Mouse (Mus musculus) ES-Bruce4 (cell line): ENCODE measurements around the gene Six2. TPM values are rescaled to one million over a fixed set of nuclear protein-coding genes. Genes with fewer than 3 reads are reported as not detected.

Source experiments
- H3K27ac ChIP-seq: 2 replicates; pipeline ENCODE4 v1.5.1; 2012; ENCODE audit warnings: low read length, inconsistent platforms; ENCODE audit not compliant: insufficient read depth
- H3K27me3 ChIP-seq: 2 replicates; pipeline ENCODE4 v1.6.1; 2012; ENCODE audit warnings: mild to moderate bottlenecking, low read length, inconsistent platforms; ENCODE audit not compliant: control insufficient read depth, poor library complexity, insufficient read depth, severe bottlenecking
- H3K36me3 ChIP-seq: 2 replicates; pipeline ENCODE4 v1.6.1; 2012; ENCODE audit warnings: inconsistent platforms, mild to moderate bottlenecking, low read length, moderate library complexity; ENCODE audit not compliant: control insufficient read depth, poor library complexity, insufficient read depth, severe bottlenecking
- H3K4me1 ChIP-seq: one replicate; pipeline ENCODE4 v1.8.1; 2011; ENCODE audit warnings: low read length; ENCODE audit not compliant: control insufficient read depth, insufficient read depth
- H3K4me3 ChIP-seq: 2 replicates; pipeline ENCODE4 v1.5.1; 2011; ENCODE audit warnings: low read depth, mild to moderate bottlenecking, low read length
- H3K9ac ChIP-seq: 2 replicates; pipeline ENCODE4 v1.6.1; 2012; ENCODE audit warnings: low read depth, mild to moderate bottlenecking, inconsistent platforms; ENCODE audit not compliant: poor library complexity, severe bottlenecking
- H3K9me3 ChIP-seq: replicated peaks from 2 replicates; pipeline ENCODE4 v1.6.1; 2012; ENCODE audit warnings: mild to moderate bottlenecking, low read length, inconsistent platforms; ENCODE audit not compliant: control insufficient read depth, poor library complexity, insufficient read depth, severe bottlenecking
- CTCF ChIP-seq: IDR thresholded peaks from one replicate; pipeline ENCODE4 v1.8.1; 2011; ENCODE audit warnings: low read depth, low read length
- EP300 ChIP-seq: IDR thresholded peaks from 2 replicates; pipeline ENCODE4 v1.6.1; 2011; ENCODE audit warnings: low read depth, low read length; ENCODE audit not compliant: insufficient read depth
- POLR2A ChIP-seq: IDR thresholded peaks from one replicate; pipeline ENCODE4 v1.8.1; 2011; ENCODE audit warnings: low read length; ENCODE audit not compliant: insufficient read depth
- polyA plus RNA-seq: library from polyadenylated mRNA; stranded (reverse); fragments of >200 nt; gene quantifications from 2 replicates; pipeline ENCODE4 v1.2.4, GENCODE M21; 2011; ENCODE audit warnings: low read depth; ENCODE audit not compliant: missing spikeins, insufficient read depth, insufficient read length

Gene Six2
- polyA plus RNA-seq, 1 experiment, result 0.46 TPM

- H3K9me3 ChIP-seq, result no peaks in the 10 kb centered on the region
- H3K4me1 ChIP-seq, result no peaks in the 10 kb centered on the region
- H3K36me3 ChIP-seq, result no peaks in the 10 kb centered on the region
- no peak overlapping the region for H3K27ac ChIP-seq
- TF ChIP-seq CTCF (no peak), POLR2A (no peak), EP300 (no peak)
- no peak overlapping the region for H3K9ac ChIP-seq
- H3K4me3 ChIP-seq, result no peak overlapping the region
- H3K27me3 ChIP-seq, result peaks cover 21% of the 10 kb centered on the region
These were observed 4.5 kb upstream of the Six2 start for GRCm38 (mm10) chr17:85692594-85692993.

DNA sequence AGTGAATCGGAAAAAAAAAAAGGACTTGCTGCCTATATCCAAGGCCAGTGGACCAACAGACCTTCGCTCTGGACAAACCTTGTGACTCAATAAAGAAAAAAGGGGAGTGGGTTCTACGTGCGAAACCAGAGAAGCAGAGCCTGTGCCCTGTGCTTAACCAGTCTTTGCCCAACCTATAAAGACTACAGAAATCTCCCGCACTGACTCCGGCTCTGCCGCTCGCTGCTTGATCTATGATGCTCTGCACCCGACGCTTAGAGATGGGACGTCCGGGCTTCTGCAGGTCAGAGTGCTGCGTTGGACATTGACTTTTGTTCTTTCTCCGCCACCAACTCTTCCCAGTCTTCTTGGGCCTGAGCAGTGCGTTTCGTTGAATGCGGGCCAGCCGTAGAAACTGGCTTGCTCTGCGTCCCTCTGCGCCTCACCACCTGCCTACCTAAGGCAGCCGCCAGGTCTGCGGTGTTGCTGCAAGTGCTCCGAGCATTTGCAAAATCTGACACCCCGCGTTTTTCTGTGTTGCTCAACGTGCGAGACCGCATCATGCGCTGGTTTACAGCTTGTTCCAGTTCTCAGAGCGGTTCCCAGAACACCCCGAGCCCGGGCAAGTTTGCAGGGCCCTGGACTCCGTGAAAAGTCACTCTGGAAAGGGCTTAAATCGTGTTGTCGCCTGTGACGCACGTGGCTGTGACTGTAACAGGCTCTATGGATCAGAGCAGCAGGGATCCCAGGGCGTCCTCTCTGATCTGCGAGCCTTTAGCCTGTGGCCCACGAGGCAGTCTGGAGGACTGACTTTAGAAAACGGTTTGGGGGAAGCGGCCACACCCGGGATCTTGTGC is 3.8 kb upstream of the Six2 start:
- no peaks in the 10 kb centered on the region for H3K4me1 ChIP-seq
- no peak overlapping the region for H3K27ac ChIP-seq
- H3K36me3 ChIP-seq, result no peaks in the 10 kb centered on the region
- H3K9me3 ChIP-seq, result no peaks in the 10 kb centered on the region
- no peak overlapping the region for H3K9ac ChIP-seq
- H3K4me3 ChIP-seq, result 0 out of 2 replicates have a peak overlapping the region, but pooled peaks have one; percentile 16
- H3K27me3 ChIP-seq, result peaks cover 27% of the 10 kb centered on the region
- TF ChIP-seq CTCF, result no peak

GRCm38 (mm10) chr17:85690969-85691335 is 2.9 kb upstream of the Six2 start:
- Histone ChIP-seq H3K27ac (no peak overlapping the region), H3K4me1 (no peaks in the 10 kb centered on the region), H3K27me3 (peaks cover 36% of the 10 kb centered on the region), H3K9ac (no peak overlapping the region), H3K36me3 (no peaks in the 10 kb centered on the region), H3K4me3 (no peak overlapping the region), H3K9me3 (no peaks in the 10 kb centered on the region)
- TF ChIP-seq POLR2A (no peak), EP300 (no peak), CTCF (no peak)

DNA sequence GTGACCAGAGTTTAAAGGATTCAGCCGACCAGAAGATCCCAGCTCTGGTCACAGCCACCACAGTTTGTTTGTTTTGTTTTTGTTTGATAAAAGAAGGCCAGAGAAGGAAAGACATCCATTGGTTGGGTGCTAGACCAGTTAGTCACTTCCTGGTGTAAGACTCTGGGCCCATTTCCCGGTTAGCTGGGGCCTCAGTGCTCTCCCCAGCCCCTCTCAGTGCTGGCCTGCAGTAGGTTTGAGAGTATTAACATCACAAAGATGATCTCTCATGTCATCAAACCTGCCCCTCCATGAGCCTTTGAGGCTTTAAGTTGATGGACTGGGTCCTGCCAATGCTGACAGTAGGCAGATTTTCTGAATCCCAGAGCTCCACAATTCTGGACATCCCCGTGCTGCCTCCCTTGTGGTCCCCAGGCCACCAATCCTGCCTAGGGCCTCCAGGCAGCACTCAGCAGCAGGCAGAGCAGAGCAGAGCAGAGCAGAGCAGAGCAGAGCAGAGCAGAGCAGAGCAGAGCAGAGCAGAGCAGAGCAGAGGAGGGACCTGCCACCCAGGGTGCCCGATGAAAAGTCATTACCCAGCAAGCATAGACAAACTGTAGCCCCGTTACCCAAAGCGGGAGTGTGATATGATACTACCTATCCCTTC is 2.4 kb upstream of the Six2 start:
- Histone ChIP-seq H3K27ac (no peak overlapping the region), H3K9me3 (no peaks in the 10 kb centered on the region), H3K4me1 (no peaks in the 10 kb centered on the region), H3K4me3 (no peak overlapping the region), H3K36me3 (no peaks in the 10 kb centered on the region), H3K27me3 (peaks cover 41% of the 10 kb centered on the region), H3K9ac (no peak overlapping the region)
- TF ChIP-seq CTCF (no peak), EP300 (no peak), POLR2A (no peak)

GRCm38 (mm10) chr17:85689807-85690319 is 1.8 kb upstream of the Six2 start:
- no peaks in the 10 kb centered on the region for H3K36me3 ChIP-seq
- H3K27ac ChIP-seq, result no peak overlapping the region
- peaks cover 45% of the 10 kb centered on the region for H3K27me3 ChIP-seq
- H3K9me3 ChIP-seq, result no peaks in the 10 kb centered on the region
- TF ChIP-seq POLR2A (no peak), EP300 (no peak), CTCF (no peak)
- no peak overlapping the region for H3K9ac ChIP-seq
- H3K4me3 ChIP-seq, result no peak overlapping the region
- H3K4me1 ChIP-seq, result no peaks in the 10 kb centered on the region

DNA sequence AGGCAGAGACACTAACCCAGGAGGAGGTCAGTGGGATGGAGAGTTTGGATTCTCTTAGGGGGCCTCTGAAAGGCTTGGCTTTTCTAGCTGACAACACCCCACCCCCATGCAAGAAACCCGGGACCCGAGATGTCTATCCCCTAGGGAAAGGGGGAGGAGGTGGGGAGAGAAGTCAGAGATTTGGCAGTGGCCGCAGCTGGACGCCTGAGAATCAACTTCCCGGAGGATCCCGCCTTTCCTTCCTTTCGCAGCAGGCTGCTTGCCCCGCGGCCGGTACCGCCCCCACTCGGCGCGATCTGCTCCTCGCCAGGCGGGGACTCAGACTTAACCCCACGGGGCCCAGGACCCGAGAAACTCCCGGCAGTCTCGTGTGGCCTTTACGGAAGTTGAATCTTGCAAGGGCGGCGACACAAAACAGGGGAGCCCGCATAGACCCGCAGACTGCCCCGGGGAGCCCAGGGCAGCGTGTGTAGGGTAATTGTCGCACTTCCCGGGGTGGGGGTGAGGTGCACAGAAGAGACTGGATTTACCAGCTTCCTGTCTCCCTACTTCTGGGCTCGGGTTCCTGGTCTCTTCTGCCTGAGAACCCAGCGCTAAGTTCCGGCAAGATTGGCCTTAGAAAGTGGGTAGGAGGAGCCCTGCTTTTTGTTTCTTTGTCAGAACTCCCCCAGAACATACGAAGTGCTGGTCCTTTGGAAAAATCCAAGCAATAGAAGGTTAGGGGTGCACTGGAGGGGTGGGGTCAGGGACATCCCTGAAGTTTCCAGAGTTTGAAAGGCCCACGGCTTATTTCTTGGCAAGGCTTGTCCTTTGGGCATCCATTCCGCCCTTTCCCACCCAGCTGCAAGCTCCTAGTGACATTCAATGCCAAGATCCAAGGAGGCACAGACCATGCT is 1.1 kb upstream of the Six2 start:
- Histone ChIP-seq H3K4me3 (peak overlapping the region; percentile 21), H3K4me1 (no peaks in the 10 kb centered on the region), H3K9ac (no peak overlapping the region), H3K36me3 (no peaks in the 10 kb centered on the region), H3K9me3 (no peaks in the 10 kb centered on the region), H3K27me3 (peaks cover 46% of the 10 kb centered on the region), H3K27ac (no peak overlapping the region)
- TF ChIP-seq CTCF (no peak), POLR2A (no peak)
